Mouse (Mus musculus): ENCODE data around the gene Akap6.

- no peak for TF ChIP-seq ELF1 (IDR thresholded peaks at IDR 0.05; ENCODE audit: low read depth, low read length)
- no peak for TF ChIP-seq GATA1 (IDR thresholded peaks at IDR 0.05; ENCODE audit: low read depth, low read length)
- TF ChIP-seq POLR2A (IDR thresholded peaks at IDR 0.05; ENCODE audit: control insufficient read depth in 1 of 2, insufficient read depth in 1 of 2, low read depth in 1 of 2, low read length in 2 of 2, poor library complexity in 1 of 2) = no peak
- no peak for TF ChIP-seq CTCF (IDR thresholded peaks at IDR 0.05 in 2 of 3, conservative IDR thresholded peaks at IDR 0.05 in 1 of 3; ENCODE audit: control insufficient read depth in 1 of 3, insufficient read depth in 1 of 3, low read depth in 2 of 3, low read length in 3 of 3, poor library complexity in 1 of 3, severe bottlenecking in 1 of 3)
- TF ChIP-seq NELFE (IDR thresholded peaks at IDR 0.05; ENCODE audit: low read depth, low read length) = no peak
- no peak for TF ChIP-seq EP300 (IDR thresholded peaks at IDR 0.05; ENCODE audit: low read depth in 1 of 2, low read length in 2 of 2)
- TF ChIP-seq RCOR1 (IDR thresholded peaks at IDR 0.05; ENCODE audit: low read depth, low read length) = no peak
Measured at GRCm38 (mm10) chr12:53066321-53066720, 367.1 kb downstream of the Akap6 start.
